Mouse (Mus musculus): ENCODE data around the gene Alkbh3. TPM values are rescaled to one million over a fixed set of nuclear protein-coding genes. Genes with fewer than 3 reads are reported as not detected.

Gene Alkbh3
- total RNA-seq, 2 experiments from 2014 or later = 19.4 to 25.7 TPM

DNA sequence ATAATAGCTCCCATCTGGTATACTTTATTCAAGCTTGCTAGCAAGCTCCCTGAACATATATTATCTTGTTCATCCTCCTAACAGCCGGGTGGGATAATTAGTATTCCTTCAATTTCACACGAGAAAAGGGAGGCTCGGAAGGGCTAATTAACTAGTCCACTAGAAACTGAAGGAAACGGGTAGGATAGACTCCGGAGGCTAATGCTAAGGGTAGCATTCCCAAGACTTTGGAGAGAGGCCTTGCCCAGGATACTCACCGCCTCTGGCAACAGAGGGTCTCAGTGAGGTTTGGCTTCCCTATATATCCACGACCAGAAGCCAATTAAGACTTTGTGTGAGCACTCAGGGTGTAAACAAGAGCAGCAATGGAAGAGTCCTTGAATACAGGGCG lies 52.8 kb downstream of the Alkbh3 start:
- DNase-seq (ENCODE audit: low spot score in 2 of 2) = no peak

DNA sequence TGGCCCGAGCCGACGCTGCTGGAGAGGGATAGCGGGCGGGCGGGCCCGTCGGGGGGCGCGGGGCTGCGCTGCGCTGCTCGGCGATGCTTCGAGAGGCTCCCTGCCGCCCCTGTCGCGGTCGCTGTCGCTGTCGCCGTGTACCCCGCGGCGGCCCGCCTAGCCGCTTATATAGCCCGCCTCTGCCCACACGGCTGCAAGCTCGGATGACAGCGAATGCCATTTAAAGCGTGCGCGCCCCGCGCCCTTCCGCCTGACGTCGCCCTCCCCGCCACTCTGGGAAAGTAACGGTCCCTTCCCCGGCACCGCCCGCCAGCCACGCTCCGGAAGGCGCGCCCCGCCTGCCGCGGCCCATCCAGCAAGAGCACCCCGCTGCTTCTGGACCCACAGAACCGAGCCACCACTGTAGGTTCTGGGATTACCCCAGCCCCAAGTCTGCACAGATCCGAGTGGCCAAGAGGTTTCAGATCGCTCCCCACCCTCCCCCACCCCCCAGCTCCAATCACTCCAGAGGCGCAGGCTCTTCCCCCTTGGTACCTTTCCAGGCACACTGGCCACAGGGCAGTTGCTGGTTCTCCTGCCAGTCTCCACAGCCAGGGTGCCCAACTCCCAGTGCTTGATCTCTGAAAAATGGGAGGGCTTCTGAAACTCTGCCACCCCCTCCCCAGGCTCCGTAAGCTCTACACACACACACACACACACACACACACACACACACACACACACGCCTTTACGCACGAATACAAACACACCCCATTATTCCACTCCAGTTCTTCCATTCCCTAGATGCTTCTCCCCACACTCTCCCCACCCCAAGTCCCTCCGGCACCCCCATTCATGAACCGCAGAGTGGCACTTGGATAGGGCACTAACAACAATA lies 53.5 kb downstream of the Alkbh3 start, which contains the start of gene Gm13889:
Gene Gm13889 (minus strand): TSS at position 294 of the 877 bp plus-strand sequence.
- DNase-seq (ENCODE audit: low spot score in 2 of 2) = peak; percentile 84 to 90
- intact Hi-C loops (cut with DNase I) = loop anchor here (2.0 kb wide), 2 partner anchors 38 to 86 kb away; no protein-coding TSS in a partner anchor

More for the DNA sequence above, 52.8 kb downstream of the Alkbh3 start:
- intact Hi-C loops (cut with DNase I) = loop anchor here (2.0 kb wide), 2 partner anchors 37 to 87 kb away; no protein-coding TSS in a partner anchor

DNA sequence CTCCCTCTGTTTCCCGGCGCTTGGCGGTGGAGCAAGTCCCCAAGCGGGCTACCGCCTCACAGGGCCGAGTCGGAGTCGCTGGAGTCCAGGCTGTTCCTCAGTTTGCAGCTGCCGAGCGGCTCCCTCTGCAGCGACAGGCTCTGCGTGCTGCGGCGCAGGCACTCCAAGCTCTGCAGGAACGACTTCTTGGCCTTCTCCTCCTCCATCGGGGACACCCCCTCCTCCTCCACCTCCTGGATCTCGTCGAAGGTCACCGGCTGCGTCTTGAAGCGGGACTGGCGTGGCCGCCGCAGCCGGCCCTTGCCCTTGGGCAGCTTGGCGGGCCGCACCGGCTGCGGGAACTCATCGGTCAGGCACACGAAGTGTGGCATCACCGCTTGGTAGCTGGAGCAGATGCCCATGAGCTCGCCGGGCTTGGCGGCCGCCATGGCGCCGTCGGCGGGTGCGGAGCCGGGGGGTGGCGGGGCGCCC lies 54.2 kb downstream of the Alkbh3 start:
- intact Hi-C loops (cut with DNase I) = loop anchor here (2.0 kb wide), 2 partner anchors 38 to 86 kb away; no protein-coding TSS in a partner anchor
- peak; percentile 71 to 73 for DNase-seq (ENCODE audit: low spot score in 2 of 2)

DNA sequence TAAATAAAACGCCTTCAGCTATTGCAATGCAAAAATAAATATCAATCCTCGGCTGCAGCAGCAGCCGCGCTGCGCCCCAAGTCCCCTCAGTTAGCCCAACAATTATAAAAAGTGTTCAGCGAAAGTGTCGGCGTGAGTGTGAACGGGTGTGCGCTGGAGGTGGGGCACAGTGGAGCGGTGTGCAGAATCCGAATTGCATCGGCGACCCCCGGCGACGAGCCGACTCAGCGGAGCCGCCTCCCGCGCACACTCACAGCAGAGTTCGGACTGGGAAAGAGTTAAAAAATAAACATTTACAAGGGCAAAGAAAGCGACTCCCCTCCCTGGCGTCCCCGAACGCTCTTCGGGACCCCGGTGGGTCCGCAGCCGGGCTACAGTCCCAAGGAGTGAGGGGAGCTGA lies 54.7 kb downstream of the Alkbh3 start:
- no peak for DNase-seq (ENCODE audit: low spot score in 2 of 2)
- intact Hi-C loops (cut with DNase I) = loop anchor here (2.0 kb wide), 3 partner anchors 39 to 85 kb away; no protein-coding TSS in a partner anchor

DNA sequence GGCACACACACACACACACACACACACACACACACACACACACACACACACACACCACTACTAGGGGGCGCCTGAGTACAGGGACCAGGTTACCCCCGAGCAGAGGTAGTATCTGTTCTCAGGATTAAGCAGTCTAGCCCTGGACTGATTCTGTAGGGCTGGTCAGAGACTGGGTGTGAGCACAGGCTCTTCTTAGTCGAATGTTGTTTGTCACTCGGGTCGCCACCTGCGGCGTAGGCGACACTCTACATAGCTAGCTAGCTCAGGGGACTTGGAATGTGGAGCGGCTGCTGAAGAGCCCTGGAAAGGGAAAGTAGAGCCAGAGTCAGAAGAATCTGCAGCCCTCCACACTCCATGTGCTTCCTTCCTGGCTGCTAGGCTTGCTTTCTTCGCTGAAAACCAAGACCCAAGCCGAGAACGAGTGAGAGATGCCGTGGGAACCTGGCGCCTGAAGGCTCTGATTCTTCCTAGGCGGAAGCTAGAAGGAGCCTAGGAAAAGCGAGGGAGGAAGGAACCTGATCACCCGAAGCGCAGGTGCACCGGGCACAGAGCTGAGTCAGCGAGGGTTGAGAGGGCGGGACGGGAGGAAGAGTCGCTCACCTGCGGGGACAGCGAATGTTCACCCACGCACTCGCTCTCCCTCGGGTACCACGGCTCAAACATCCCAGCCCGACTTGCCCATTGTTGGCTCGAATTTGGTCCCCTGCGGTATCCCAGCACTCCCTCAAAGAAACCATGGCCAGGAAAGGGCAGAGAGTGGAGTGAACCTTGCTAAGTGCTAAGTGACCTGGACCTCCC lies 55.6 kb downstream of the Alkbh3 start:
- intact Hi-C loops (cut with DNase I) = loop anchor here (2.0 kb wide), 1 partner anchor 52 kb away; no protein-coding TSS in a partner anchor
- DNase-seq (ENCODE audit: low spot score in 2 of 2) = peak; percentile 48 to 55

DNA sequence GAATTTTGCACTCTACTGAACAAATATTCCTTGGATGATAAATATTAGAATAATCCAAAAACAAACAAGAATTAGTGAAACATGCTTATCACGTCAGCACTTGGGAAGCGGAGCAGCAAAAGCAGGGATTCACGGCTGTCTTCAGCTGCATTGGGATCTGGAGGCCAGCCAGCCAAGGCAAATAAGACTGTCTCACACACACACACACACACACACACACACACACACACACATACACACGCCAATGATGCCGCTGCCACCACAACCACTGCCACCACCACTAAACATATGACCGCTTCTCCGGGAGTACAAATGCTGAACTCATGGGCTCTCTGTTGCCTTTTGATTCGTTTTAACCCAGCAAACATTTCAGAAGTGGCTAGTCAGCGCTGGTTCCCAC lies 56.9 kb downstream of the Alkbh3 start:
- intact Hi-C loops (cut with DNase I) = loop anchor here (2.0 kb wide), 1 partner anchor 51 kb away; no protein-coding TSS in a partner anchor
- DNase-seq (ENCODE audit: low spot score in 2 of 2) = peak in 1 of 2 experiments; percentile 27

DNA sequence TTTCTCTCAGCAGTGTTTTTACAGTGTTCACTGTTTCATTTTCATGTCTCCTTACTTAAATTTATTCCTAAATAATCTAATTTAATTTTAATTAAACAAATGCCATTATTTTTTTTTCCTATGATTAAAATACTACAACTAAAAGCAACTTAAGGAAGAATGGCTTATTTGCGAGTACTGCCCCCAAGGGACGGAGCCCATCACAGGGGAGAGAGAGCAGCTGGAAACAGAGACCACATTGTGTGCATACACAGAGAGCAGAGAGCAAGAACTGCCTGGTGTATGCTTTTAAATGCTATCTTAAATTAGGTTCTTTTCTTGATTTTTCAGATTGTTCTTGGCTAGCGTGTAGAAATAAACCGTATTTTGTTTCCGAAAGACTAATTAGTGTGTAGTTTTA lies 63.6 kb downstream of the Alkbh3 start:
- intact Hi-C loops (cut with DNase I) = no loop called here
- no peak for DNase-seq (ENCODE audit: low spot score in 2 of 2)

DNA sequence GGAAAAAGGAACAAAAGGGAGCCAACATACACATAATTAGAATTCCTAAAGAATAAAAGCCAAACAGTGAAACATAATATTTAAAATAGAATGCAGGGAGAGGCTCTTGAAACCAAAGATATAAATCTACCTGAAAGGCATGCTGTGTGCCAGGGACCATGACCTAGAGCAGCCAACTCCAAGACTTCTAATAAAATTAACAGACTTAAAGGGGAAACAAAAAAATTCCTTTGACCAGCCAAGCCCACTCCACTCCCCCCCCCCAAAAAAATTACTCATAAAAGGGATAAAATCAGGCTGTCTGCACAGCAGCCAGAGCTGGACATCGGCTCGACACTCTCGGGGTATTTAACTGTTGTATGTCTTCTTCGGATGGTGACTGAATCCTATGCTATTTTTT lies 65.8 kb downstream of the Alkbh3 start:
- DNase-seq (ENCODE audit: low spot score in 2 of 2) = no peak
- intact Hi-C loops (cut with DNase I) = loop anchor here (5.0 kb wide), 1 partner anchor 53 kb away; no protein-coding TSS in a partner anchor

DNA sequence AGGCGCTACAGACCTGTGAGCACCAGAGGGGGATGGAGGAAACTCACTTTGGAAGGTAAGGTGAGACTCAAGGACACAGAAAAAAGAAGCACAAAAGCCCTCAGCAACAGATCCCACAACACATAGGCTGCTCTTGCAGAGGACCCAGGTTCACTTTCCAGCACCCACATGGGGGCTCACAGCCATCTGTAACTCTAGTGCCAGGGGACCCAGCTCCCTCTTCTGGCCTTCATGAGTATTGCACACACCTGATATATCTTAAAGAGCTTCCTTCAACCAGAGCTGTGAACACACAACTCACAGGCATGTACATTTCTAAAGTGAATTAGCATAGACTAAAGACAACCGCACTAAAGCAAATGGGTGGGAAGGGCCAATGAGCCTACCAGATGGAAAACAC lies 66.5 kb downstream of the Alkbh3 start:
- DNase-seq (ENCODE audit: low spot score in 2 of 2) = no peak
- intact Hi-C loops (cut with DNase I) = loop anchor here (5.0 kb wide), 1 partner anchor 52 kb away; no protein-coding TSS in a partner anchor

DNA sequence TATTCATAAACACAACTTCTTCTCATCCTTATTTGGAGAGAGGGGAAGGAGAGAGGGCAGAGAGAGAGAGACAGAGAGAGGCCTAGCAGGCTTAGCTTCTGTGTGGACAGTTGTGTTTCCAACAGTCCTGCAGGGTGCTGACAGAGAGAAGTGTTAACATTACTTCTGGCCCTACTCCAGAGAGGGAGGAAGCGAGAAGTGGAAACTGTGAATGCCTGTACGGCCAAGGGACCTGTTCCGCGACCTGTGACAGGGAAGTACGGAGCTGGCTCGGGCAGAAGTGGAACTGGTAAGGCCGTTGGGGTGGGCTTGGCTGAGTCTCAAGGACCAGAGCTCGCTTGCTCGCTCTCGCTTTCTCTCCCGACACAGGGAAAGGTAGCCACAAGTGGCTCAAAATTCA lies 68.9 kb downstream of the Alkbh3 start:
- peak in 1 of 2 experiments; percentile 29 for DNase-seq (ENCODE audit: low spot score in 2 of 2)
- intact Hi-C loops (cut with DNase I) = loop anchor here (5.0 kb wide), 1 partner anchor 49 kb away; no protein-coding TSS in a partner anchor

DNA sequence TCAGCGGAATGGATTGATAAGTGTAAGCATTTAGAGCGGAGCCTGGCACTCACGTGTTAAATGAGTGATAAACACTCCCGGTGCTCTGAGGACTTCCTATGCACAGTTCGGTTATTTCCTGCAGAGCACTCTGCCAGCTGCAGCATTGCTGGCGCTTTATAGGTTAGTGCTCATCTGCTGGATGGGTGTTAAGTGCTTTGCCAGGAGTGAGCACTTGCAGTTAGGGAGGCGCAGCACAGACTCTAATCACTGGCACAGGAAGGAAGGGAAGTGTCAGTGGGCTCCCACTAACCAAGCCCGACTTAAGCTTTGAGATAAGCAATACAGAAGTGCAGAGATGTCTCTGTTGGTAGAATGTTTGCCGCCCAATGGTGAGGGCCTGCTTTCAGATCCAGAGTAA lies 72.1 kb downstream of the Alkbh3 start:
- peak in 1 of 2 experiments; percentile 25 for DNase-seq (ENCODE audit: low spot score in 2 of 2)
- intact Hi-C loops (cut with DNase I) = no loop called here

Other genes starting within 250 kb of the Alkbh3 start
- 10 to 100 TPM; 51.2 to 53.0 TPM for gene Ext2, start 188.2 kb downstream of the Alkbh3 start, total RNA-seq (2021)
- gene Accs, start 160.9 kb downstream of the Alkbh3 start, total RNA-seq (2021) = 1 to 10 TPM; 2.4 to 3.6 TPM
- not detected for gene Accsl, start 141.7 kb downstream of the Alkbh3 start, total RNA-seq (2021)
- 10 to 100 TPM; 46.6 to 48.8 TPM for gene Gm13889, start 53.6 kb downstream of the Alkbh3 start, total RNA-seq (2021)
- not detected for gene Gm27027, start 14.5 kb downstream of the Alkbh3 start, total RNA-seq (2021)
- 10 to 100 TPM; 73.5 to 79.9 TPM for gene Hsd17b12, start 147.2 kb upstream of the Alkbh3 start, total RNA-seq (2021)

All from left cerebral cortex, postnatal 25 days (tissue).